Mouse (Mus musculus) ES-Bruce4 (cell line): Measurements from ENCODE around the gene Notum.

Experiments
- CTCF ChIP-seq: IDR thresholded peaks from one replicate; pipeline ENCODE4 v1.8.1; 2011; ENCODE audit warnings: low read depth, low read length
- EP300 ChIP-seq: IDR thresholded peaks from 2 replicates; pipeline ENCODE4 v1.6.1; 2011; ENCODE audit warnings: low read depth, low read length; ENCODE audit not compliant: insufficient read depth

DNA sequence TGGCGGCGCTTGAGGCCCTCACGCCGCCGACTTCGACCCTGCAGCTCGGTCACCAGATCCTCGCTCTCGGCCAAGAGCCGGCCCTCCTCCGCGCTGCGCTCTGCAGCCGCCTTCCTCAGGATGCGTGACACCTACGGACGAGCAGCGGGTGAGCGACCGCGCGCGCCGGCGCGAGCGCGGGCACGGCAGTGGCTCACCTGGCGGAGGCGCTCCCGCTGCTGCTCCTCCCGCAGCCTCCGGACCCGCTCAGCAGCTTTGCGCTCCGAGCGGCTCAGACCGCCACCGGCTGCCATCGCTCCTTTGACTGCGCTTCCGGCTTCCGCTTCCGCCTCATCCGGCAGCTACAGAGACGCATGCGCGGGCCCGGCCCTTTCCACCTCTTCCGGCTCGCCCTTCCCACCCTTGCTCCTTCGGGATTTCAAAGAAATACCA lies 36.3 kb downstream of the Notum start:
- TF ChIP-seq CTCF (no peak), EP300 (no peak)
